Mouse (Mus musculus): ENCODE results near the gene Ifna5. TPM values are rescaled to one million over a fixed set of nuclear protein-coding genes. Genes with fewer than 3 reads are reported as not detected.
"Not testable (repeated sequence)": the region's sequence is repeated elsewhere in the genome, so short reads cannot be mapped to it uniquely, and the experiment has no call there.

Gene Ifna5
- not detected in 2 replicates for polyA plus RNA-seq (2012)

- not testable (repeated sequence) for TF ChIP-seq GATA1 (IDR thresholded peaks at IDR 0.05; ENCODE audit: low read length)
Observed at GRCm38 (mm10) chr4:88835225-88835624, at the start of gene Ifna5. Gene Ifna5, plus strand, starts transcription at chr4:88835525.

GRCm38 (mm10) chr4:88788402-88788801 lies 46.9 kb upstream of the Ifna5 start, which contains the start of gene Gm13277:
Gene Gm13277, plus strand, starts transcription at chr4:88788632.
- not testable (repeated sequence) for TF ChIP-seq GATA1 (IDR thresholded peaks at IDR 0.05; ENCODE audit: low read length)

GRCm38 (mm10) chr4:88791250-88791649 lies 44.1 kb upstream of the Ifna5 start, which contains the start of gene Gm13278:
Gene Gm13278, plus strand, starts transcription at chr4:88791550.
- TF ChIP-seq GATA1 (IDR thresholded peaks at IDR 0.05; ENCODE audit: low read length): not testable (repeated sequence)

GRCm38 (mm10) chr4:88793936-88794675 lies 41.2 kb upstream of the Ifna5 start, which contains the start of gene Gm13275:
Gene Gm13275, plus strand, starts transcription at chr4:88794487.
- TF ChIP-seq GATA1 (IDR thresholded peaks at IDR 0.05; ENCODE audit: low read length): not testable (repeated sequence)

- TF ChIP-seq GATA1 (IDR thresholded peaks at IDR 0.05; ENCODE audit: low read length): not testable (repeated sequence)
Observed at GRCm38 (mm10) chr4:88797097-88797496, 38.2 kb upstream of the Ifna5 start, which contains the start of gene Gm13279. Gene Gm13279, plus strand, starts transcription at chr4:88797397.

GRCm38 (mm10) chr4:88799365-88799764 lies 36.0 kb upstream of the Ifna5 start, which contains the start of gene Gm13285:
Gene Gm13285, plus strand, starts transcription at chr4:88799665.
- TF ChIP-seq GATA1 (IDR thresholded peaks at IDR 0.05; ENCODE audit: low read length): not testable (repeated sequence)

- TF ChIP-seq GATA1 (IDR thresholded peaks at IDR 0.05; ENCODE audit: low read length): not testable (repeated sequence)
Observed at GRCm38 (mm10) chr4:88802954-88803353, 32.4 kb upstream of the Ifna5 start, which contains the start of gene Gm13287. Gene Gm13287, plus strand, starts transcription at chr4:88803254.

- TF ChIP-seq GATA1 (IDR thresholded peaks at IDR 0.05; ENCODE audit: low read length): not testable (repeated sequence)
Observed at GRCm38 (mm10) chr4:88805231-88805630, 30.1 kb upstream of the Ifna5 start, which contains the start of gene Gm13288. Gene Gm13288, plus strand, starts transcription at chr4:88805531.

- TF ChIP-seq GATA1 (IDR thresholded peaks at IDR 0.05; ENCODE audit: low read length): no peak
Observed at GRCm38 (mm10) chr4:88815928-88816327, 19.4 kb upstream of the Ifna5 start, which contains the start of gene Ifna7. Gene Ifna7, plus strand, starts transcription at chr4:88816228.

GRCm38 (mm10) chr4:88819659-88820058 lies 15.7 kb upstream of the Ifna5 start, which contains the start of gene Ifna11:
Gene Ifna11, plus strand, starts transcription at chr4:88819959.
- TF ChIP-seq GATA1 (IDR thresholded peaks at IDR 0.05; ENCODE audit: low read length): no peak

- TF ChIP-seq GATA1 (IDR thresholded peaks at IDR 0.05; ENCODE audit: low read length): no peak
Observed at GRCm38 (mm10) chr4:88822995-88823394, 12.3 kb upstream of the Ifna5 start.

- TF ChIP-seq GATA1 (IDR thresholded peaks at IDR 0.05; ENCODE audit: low read length): not testable (repeated sequence)
Observed at GRCm38 (mm10) chr4:88827116-88827515, 8.2 kb upstream of the Ifna5 start, which contains the start of gene Ifna6. Gene Ifna6, plus strand, starts transcription at chr4:88827416.

- no peak for TF ChIP-seq GATA1 (IDR thresholded peaks at IDR 0.05; ENCODE audit: low read length)
Observed at GRCm38 (mm10) chr4:88830523-88830922, 4.8 kb upstream of the Ifna5 start.

- no peak for TF ChIP-seq GATA1 (IDR thresholded peaks at IDR 0.05; ENCODE audit: low read length)
Observed at GRCm38 (mm10) chr4:88838828-88839227, 3.5 kb downstream of the Ifna5 start.

GRCm38 (mm10) chr4:88840058-88840457 lies 4.7 kb downstream of the Ifna5 start:
- TF ChIP-seq GATA1 (IDR thresholded peaks at IDR 0.05; ENCODE audit: low read length): no peak

GRCm38 (mm10) chr4:88841438-88841911 lies 6.2 kb downstream of the Ifna5 start, which contains the start of gene Ifna4:
Gene Ifna4, plus strand, starts transcription at chr4:88841861.
- no peak for TF ChIP-seq GATA1 (IDR thresholded peaks at IDR 0.05; ENCODE audit: low read length)

All from G1E-ER4 (cell line).